Mouse (Mus musculus): Measurements from ENCODE around the gene Jak1. TPM values are rescaled to one million over a fixed set of nuclear protein-coding genes. Genes with fewer than 3 reads are reported as not detected.

Gene Jak1
- 33.5 TPM for polyA plus RNA-seq (2012; fragmentation: generic; extraction: Trizol)

GRCm38 (mm10) chr4:101264741-101265513 lies at the start of gene Jak1:
TSS of gene Jak1 (minus strand) at chr4:101265282.
- Histone ChIP-seq H3K4me2 (ENCODE audit: low read depth) (peak within 1 kb of the TSS; percentile 84), H3K27me3 (ENCODE audit: control insufficient read depth, insufficient read depth, insufficient read length) (no peaks in the 10 kb centered on the region), H3K36me3 (ENCODE audit: control insufficient read depth, insufficient read depth) (no peaks in the 10 kb centered on the region), H3ac (ENCODE audit: control insufficient read depth, insufficient read length) (peak within 1 kb of the TSS; percentile 89), H3K79me2 (ENCODE audit: control insufficient read depth, insufficient read depth) (peaks cover 43% of the 10 kb centered on the region), H3K4me3 (peak within 1 kb of the TSS; percentile 57)
- TF ChIP-seq MAX (IDR thresholded peaks at IDR 0.05; ENCODE audit: low read depth) (no peak), MYOG (IDR thresholded peaks at IDR 0.05; ENCODE audit: control insufficient read depth in 1 of 3, insufficient read depth in 1 of 3, insufficient read length in 2 of 3, low read depth in 2 of 3) (peak in 1 of 3 experiments; percentile 42), USF1 (IDR thresholded peaks at IDR 0.05; ENCODE audit: low read depth) (no peak), CEBPB (IDR thresholded peaks at IDR 0.05; ENCODE audit: insufficient read depth, poor library complexity, severe bottlenecking) (no peak), TCF12 (IDR thresholded peaks at IDR 0.05; ENCODE audit: insufficient read depth, poor library complexity, severe bottlenecking) (no peak), REST (IDR thresholded peaks at IDR 0.05; ENCODE audit: insufficient read depth, insufficient read length) (no peak), MYOD1 (IDR thresholded peaks at IDR 0.05; ENCODE audit: control insufficient read depth in 1 of 3, insufficient read length in 2 of 3, low read depth in 2 of 3) (peak in 1 of 3 experiments; percentile 40), SRF (IDR thresholded peaks at IDR 0.05; ENCODE audit: control insufficient read depth, insufficient read length, low read depth) (peak; percentile 67), E2F4 (IDR thresholded peaks at IDR 0.05; ENCODE audit: insufficient read depth) (no peak), TCF3 (IDR thresholded peaks at IDR 0.05; ENCODE audit: insufficient read length, low read depth) (no peak), POLR2A (IDR thresholded peaks at IDR 0.05; ENCODE audit: insufficient read length, low read depth) (peak; percentile 98), POLR2AphosphoS2 (IDR thresholded peaks at IDR 0.05; ENCODE audit: insufficient read length, low read depth) (peak; percentile 99)

GRCm38 (mm10) chr4:101312055-101312454 lies 47.0 kb upstream of the Jak1 start:
- H3K27me3 ChIP-seq (ENCODE audit: control insufficient read depth, insufficient read depth, insufficient read length): no peaks in the 10 kb centered on the region
- no peaks in the 10 kb centered on the region for H3K79me2 ChIP-seq (ENCODE audit: control insufficient read depth, insufficient read depth)
- no peak overlapping the region for H3K4me3 ChIP-seq
- no peak overlapping the region for H3ac ChIP-seq (ENCODE audit: control insufficient read depth, insufficient read length)
- H3K4me2 ChIP-seq (ENCODE audit: low read depth): no peak overlapping the region
- H3K36me3 ChIP-seq (ENCODE audit: control insufficient read depth, insufficient read depth): no peaks in the 10 kb centered on the region
- TF ChIP-seq MAX (IDR thresholded peaks at IDR 0.05; ENCODE audit: low read depth): no peak
- no peak for TF ChIP-seq CEBPB (IDR thresholded peaks at IDR 0.05; ENCODE audit: insufficient read depth, poor library complexity, severe bottlenecking)
- TF ChIP-seq TCF3 (IDR thresholded peaks at IDR 0.05; ENCODE audit: insufficient read length, low read depth): no peak
- TF ChIP-seq POLR2AphosphoS2 (IDR thresholded peaks at IDR 0.05; ENCODE audit: insufficient read length, low read depth): no peak
- TF ChIP-seq REST (IDR thresholded peaks at IDR 0.05; ENCODE audit: insufficient read depth, insufficient read length): no peak
- no peak for TF ChIP-seq E2F4 (IDR thresholded peaks at IDR 0.05; ENCODE audit: insufficient read depth)
- TF ChIP-seq USF1 (IDR thresholded peaks at IDR 0.05; ENCODE audit: low read depth): no peak
- no peak for TF ChIP-seq MYOG (IDR thresholded peaks at IDR 0.05; ENCODE audit: control insufficient read depth in 1 of 3, insufficient read depth in 1 of 3, insufficient read length in 2 of 3, low read depth in 2 of 3)
- TF ChIP-seq POLR2A (IDR thresholded peaks at IDR 0.05; ENCODE audit: insufficient read length, low read depth): no peak
- no peak for TF ChIP-seq MYOD1 (IDR thresholded peaks at IDR 0.05; ENCODE audit: control insufficient read depth in 1 of 3, insufficient read length in 2 of 3, low read depth in 2 of 3)
- no peak for TF ChIP-seq TCF12 (IDR thresholded peaks at IDR 0.05; ENCODE audit: insufficient read depth, poor library complexity, severe bottlenecking)
- no peak for TF ChIP-seq SRF (IDR thresholded peaks at IDR 0.05; ENCODE audit: control insufficient read depth, insufficient read length, low read depth)

GRCm38 (mm10) chr4:101308166-101308565 lies 43.1 kb upstream of the Jak1 start:
- no peak overlapping the region for H3K4me3 ChIP-seq
- H3ac ChIP-seq (ENCODE audit: control insufficient read depth, insufficient read length): no peak overlapping the region
- no peak overlapping the region for H3K4me2 ChIP-seq (ENCODE audit: low read depth)
- no peaks in the 10 kb centered on the region for H3K79me2 ChIP-seq (ENCODE audit: control insufficient read depth, insufficient read depth)
- no peaks in the 10 kb centered on the region for H3K36me3 ChIP-seq (ENCODE audit: control insufficient read depth, insufficient read depth)
- TF ChIP-seq SRF (IDR thresholded peaks at IDR 0.05; ENCODE audit: control insufficient read depth, insufficient read length, low read depth) (no peak), POLR2A (IDR thresholded peaks at IDR 0.05; ENCODE audit: insufficient read length, low read depth) (no peak), E2F4 (IDR thresholded peaks at IDR 0.05; ENCODE audit: insufficient read depth) (no peak), TCF12 (IDR thresholded peaks at IDR 0.05; ENCODE audit: insufficient read depth, poor library complexity, severe bottlenecking) (no peak), CEBPB (IDR thresholded peaks at IDR 0.05; ENCODE audit: insufficient read depth, poor library complexity, severe bottlenecking) (no peak)
- H3K27me3 ChIP-seq (ENCODE audit: control insufficient read depth, insufficient read depth, insufficient read length): no peaks in the 10 kb centered on the region

- no peaks in the 10 kb centered on the region for H3K36me3 ChIP-seq (ENCODE audit: control insufficient read depth, insufficient read depth)
- H3K27me3 ChIP-seq (ENCODE audit: control insufficient read depth, insufficient read depth, insufficient read length): no peaks in the 10 kb centered on the region
- TF ChIP-seq POLR2A (IDR thresholded peaks at IDR 0.05; ENCODE audit: insufficient read length, low read depth) (no peak), MYOG (IDR thresholded peaks at IDR 0.05; ENCODE audit: control insufficient read depth in 1 of 3, insufficient read depth in 1 of 3, insufficient read length in 2 of 3, low read depth in 2 of 3) (no peak), MAX (IDR thresholded peaks at IDR 0.05; ENCODE audit: low read depth) (no peak), TCF12 (IDR thresholded peaks at IDR 0.05; ENCODE audit: insufficient read depth, poor library complexity, severe bottlenecking) (no peak), MYOD1 (IDR thresholded peaks at IDR 0.05; ENCODE audit: control insufficient read depth in 1 of 3, insufficient read length in 2 of 3, low read depth in 2 of 3) (no peak), USF1 (IDR thresholded peaks at IDR 0.05; ENCODE audit: low read depth) (no peak), POLR2AphosphoS2 (IDR thresholded peaks at IDR 0.05; ENCODE audit: insufficient read length, low read depth) (no peak), TCF3 (IDR thresholded peaks at IDR 0.05; ENCODE audit: insufficient read length, low read depth) (no peak), CEBPB (IDR thresholded peaks at IDR 0.05; ENCODE audit: insufficient read depth, poor library complexity, severe bottlenecking) (no peak), SRF (IDR thresholded peaks at IDR 0.05; ENCODE audit: control insufficient read depth, insufficient read length, low read depth) (no peak), E2F4 (IDR thresholded peaks at IDR 0.05; ENCODE audit: insufficient read depth) (no peak), REST (IDR thresholded peaks at IDR 0.05; ENCODE audit: insufficient read depth, insufficient read length) (no peak)
- H3ac ChIP-seq (ENCODE audit: control insufficient read depth, insufficient read length): no peak overlapping the region
- no peak overlapping the region for H3K4me3 ChIP-seq
- no peak overlapping the region for H3K4me2 ChIP-seq (ENCODE audit: low read depth)
- H3K79me2 ChIP-seq (ENCODE audit: control insufficient read depth, insufficient read depth): no peaks in the 10 kb centered on the region
These were observed 42.2 kb upstream of the Jak1 start for GRCm38 (mm10) chr4:101307286-101307685.
